Mouse (Mus musculus): ENCODE data around the gene Otud7b. TPM values are rescaled to one million over a fixed set of nuclear protein-coding genes. Genes with fewer than 3 reads are reported as not detected.

Gene Otud7b
- polyA plus RNA-seq, 1 experiment from 2014 or later, result 13.9 TPM

GRCm38 (mm10) chr3:96181510-96182381 lies 77.4 kb downstream of the Otud7b start:
- WGBS, result 29% methylated on average over 12 of the region's 12 CpGs
- ATAC-seq (ENCODE audit: insufficient number of reproducible peaks, insufficient read depth, low FRiP score, low read depth), result no peak
- Histone ChIP-seq H3K4me1 (ENCODE audit: control insufficient read depth, insufficient read depth, low read length) (peaks cover 17% of the 10 kb centered on the region; the same call in 1 of the 2 replicates), H3K27ac (ENCODE audit: low read length) (no peak overlapping the region; the same call in 1 of the 2 replicates), H3K9ac (replicated peaks; ENCODE audit: low read depth, low read length) (peak overlapping the region; percentile 52; the same call in 1 of the 2 replicates), H3K36me3 (ENCODE audit: control insufficient read depth, insufficient read depth, low read length) (peaks cover 12% of the 10 kb centered on the region), H3K4me3 (ENCODE audit: low read depth, low read length) (peak overlapping the region; percentile 50), H3K27me3 (ENCODE audit: control insufficient read depth, insufficient read depth, low read length) (no peaks in the 10 kb centered on the region), H3K4me2 (replicated peaks; ENCODE audit: low read depth, low read length) (peak overlapping the region; percentile 76), H3K9me3 (ENCODE audit: control insufficient read depth, low read depth, low read length) (no peaks in the 10 kb centered on the region)

- peaks cover 17% of the 10 kb centered on the region; the same call in 1 of the 2 replicates for H3K4me1 ChIP-seq (ENCODE audit: control insufficient read depth, insufficient read depth, low read length)
- H3K36me3 ChIP-seq (ENCODE audit: control insufficient read depth, insufficient read depth, low read length), result peaks cover 13% of the 10 kb centered on the region
- peak overlapping the region; percentile 76 for H3K4me2 ChIP-seq (replicated peaks; ENCODE audit: low read depth, low read length)
- H3K9ac ChIP-seq (replicated peaks; ENCODE audit: low read depth, low read length), result no peak overlapping the region
- ATAC-seq (ENCODE audit: insufficient number of reproducible peaks, insufficient read depth, low FRiP score, low read depth), result no peak
- WGBS, result 14% methylated on average over 4 of the region's 4 CpGs
- H3K27ac ChIP-seq (ENCODE audit: low read length), result no peak overlapping the region
- peak overlapping the region; percentile 50; the same call in 1 of the 2 replicates for H3K4me3 ChIP-seq (ENCODE audit: low read depth, low read length)
- H3K9me3 ChIP-seq (ENCODE audit: control insufficient read depth, low read depth, low read length), result no peaks in the 10 kb centered on the region
- H3K27me3 ChIP-seq (ENCODE audit: control insufficient read depth, insufficient read depth, low read length), result no peaks in the 10 kb centered on the region
Measured at GRCm38 (mm10) chr3:96182382-96182776, 78.1 kb downstream of the Otud7b start.

- Histone ChIP-seq H3K4me2 (replicated peaks; ENCODE audit: low read depth, low read length) (no peak overlapping the region), H3K27me3 (ENCODE audit: control insufficient read depth, insufficient read depth, low read length) (no peaks in the 10 kb centered on the region), H3K36me3 (ENCODE audit: control insufficient read depth, insufficient read depth, low read length) (no peaks in the 10 kb centered on the region; the same call in 1 of the 2 replicates), H3K4me1 (ENCODE audit: control insufficient read depth, insufficient read depth, low read length) (peaks cover 4% of the 10 kb centered on the region; the same call in 1 of the 2 replicates), H3K27ac (ENCODE audit: low read length) (no peak overlapping the region), H3K9me3 (ENCODE audit: control insufficient read depth, low read depth, low read length) (no peaks in the 10 kb centered on the region), H3K4me3 (ENCODE audit: low read depth, low read length) (no peak overlapping the region), H3K9ac (replicated peaks; ENCODE audit: low read depth, low read length) (no peak overlapping the region)
- ATAC-seq (ENCODE audit: insufficient number of reproducible peaks, insufficient read depth, low FRiP score, low read depth), result no peak
- WGBS, result 65% methylated on average over 12 of the region's 12 CpGs
Measured at GRCm38 (mm10) chr3:96192977-96193376, 88.7 kb downstream of the Otud7b start.

DNA sequence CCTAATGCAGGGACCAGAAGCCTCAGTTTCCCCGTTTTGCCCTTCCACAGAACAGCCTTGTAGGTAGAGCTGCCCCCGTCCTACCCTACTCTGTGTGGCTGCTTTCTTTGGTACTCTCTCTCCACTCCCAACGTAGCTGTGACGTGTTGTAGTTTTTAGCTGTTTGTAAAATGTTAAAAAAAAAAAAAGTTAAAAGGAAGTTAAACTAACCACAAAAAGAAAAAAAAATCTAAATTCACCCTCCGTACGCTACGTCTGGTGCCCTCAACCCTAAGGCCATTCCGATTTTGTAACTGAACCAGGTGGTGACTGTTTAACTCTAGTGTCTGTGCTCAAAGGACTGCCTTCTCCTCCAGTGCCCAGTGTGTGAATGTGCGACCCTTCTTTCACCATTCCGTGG lies 90.6 kb downstream of the Otud7b start:
- no peak overlapping the region for H3K4me2 ChIP-seq (replicated peaks; ENCODE audit: low read depth, low read length)
- peaks cover 4% of the 10 kb centered on the region; the same call in 1 of the 2 replicates for H3K4me1 ChIP-seq (ENCODE audit: control insufficient read depth, insufficient read depth, low read length)
- H3K4me3 ChIP-seq (ENCODE audit: low read depth, low read length), result no peak overlapping the region
- no peak for ATAC-seq (ENCODE audit: insufficient number of reproducible peaks, insufficient read depth, low FRiP score, low read depth)
- WGBS, result 86% methylated on average over 10 of the region's 10 CpGs
- no peaks in the 10 kb centered on the region for H3K27me3 ChIP-seq (ENCODE audit: control insufficient read depth, insufficient read depth, low read length)
- H3K9me3 ChIP-seq (ENCODE audit: control insufficient read depth, low read depth, low read length), result no peaks in the 10 kb centered on the region
- H3K36me3 ChIP-seq (ENCODE audit: control insufficient read depth, insufficient read depth, low read length), result no peaks in the 10 kb centered on the region; the same call in 1 of the 2 replicates
- H3K27ac ChIP-seq (ENCODE audit: low read length), result no peak overlapping the region
- H3K9ac ChIP-seq (replicated peaks; ENCODE audit: low read depth, low read length), result no peak overlapping the region

GRCm38 (mm10) chr3:96195616-96196313 lies 91.4 kb downstream of the Otud7b start:
- 89% methylated on average over 11 of the region's 11 CpGs for WGBS
- no peak overlapping the region for H3K4me3 ChIP-seq (ENCODE audit: low read depth, low read length)
- no peaks in the 10 kb centered on the region for H3K9me3 ChIP-seq (ENCODE audit: control insufficient read depth, low read depth, low read length)
- ATAC-seq (ENCODE audit: insufficient number of reproducible peaks, insufficient read depth, low FRiP score, low read depth), result no peak
- no peak overlapping the region for H3K9ac ChIP-seq (replicated peaks; ENCODE audit: low read depth, low read length)
- H3K27me3 ChIP-seq (ENCODE audit: control insufficient read depth, insufficient read depth, low read length), result no peaks in the 10 kb centered on the region
- no peak overlapping the region for H3K27ac ChIP-seq (ENCODE audit: low read length)
- no peak overlapping the region for H3K4me2 ChIP-seq (replicated peaks; ENCODE audit: low read depth, low read length)
- H3K36me3 ChIP-seq (ENCODE audit: control insufficient read depth, insufficient read depth, low read length), result no peaks in the 10 kb centered on the region; the same call in 1 of the 2 replicates
- H3K4me1 ChIP-seq (ENCODE audit: control insufficient read depth, insufficient read depth, low read length), result peaks cover 4% of the 10 kb centered on the region; the same call in 1 of the 2 replicates

DNA sequence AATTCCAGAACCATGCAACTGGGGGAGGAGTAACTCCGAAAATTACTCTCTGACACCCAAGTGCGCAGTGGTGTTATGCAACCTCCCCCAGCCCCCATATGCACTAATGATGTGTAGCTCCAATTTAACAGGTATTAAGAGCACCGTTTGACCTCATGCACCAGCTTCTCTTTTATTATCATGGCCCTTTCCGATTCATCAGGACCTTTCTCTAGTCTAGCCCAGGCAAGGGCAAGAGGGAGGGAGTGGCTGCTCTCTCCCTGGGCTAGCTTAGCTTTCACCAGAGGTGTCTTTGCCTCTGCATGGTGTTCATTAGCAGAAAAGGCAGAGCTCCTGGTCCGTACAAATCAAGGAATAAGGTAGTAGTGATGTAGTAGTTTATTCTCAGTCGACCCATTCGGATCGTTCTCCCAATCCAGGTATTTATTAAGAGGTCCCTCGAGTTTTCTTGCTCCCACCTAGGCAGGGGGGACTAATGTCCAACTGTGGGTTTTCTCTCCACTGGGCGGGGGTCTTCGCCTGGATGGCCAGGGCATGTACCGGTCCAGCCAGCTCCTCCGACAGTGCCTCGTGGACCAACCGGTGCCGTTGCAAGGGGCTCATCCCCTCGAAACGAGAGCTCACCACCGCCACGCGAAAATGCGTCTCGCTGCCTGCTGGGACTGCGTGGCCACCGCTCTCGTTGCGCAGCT lies 92.3 kb downstream of the Otud7b start:
- H3K36me3 ChIP-seq (ENCODE audit: control insufficient read depth, insufficient read depth, low read length), result no peaks in the 10 kb centered on the region; the same call in 1 of the 2 replicates
- H3K9ac ChIP-seq (replicated peaks; ENCODE audit: low read depth, low read length), result peak overlapping the region; percentile 53
- H3K4me3 ChIP-seq (ENCODE audit: low read depth, low read length), result peak overlapping the region; percentile 52
- no peaks in the 10 kb centered on the region for H3K9me3 ChIP-seq (ENCODE audit: control insufficient read depth, low read depth, low read length)
- H3K4me2 ChIP-seq (replicated peaks; ENCODE audit: low read depth, low read length), result peak overlapping the region; percentile 98
- H3K27me3 ChIP-seq (ENCODE audit: control insufficient read depth, insufficient read depth, low read length), result no peaks in the 10 kb centered on the region
- no peak for ATAC-seq (ENCODE audit: insufficient number of reproducible peaks, insufficient read depth, low FRiP score, low read depth)
- H3K27ac ChIP-seq (ENCODE audit: low read length), result peak overlapping the region; percentile 86
- peaks cover 4% of the 10 kb centered on the region; the same call in 1 of the 2 replicates for H3K4me1 ChIP-seq (ENCODE audit: control insufficient read depth, insufficient read depth, low read length)
- 16% methylated on average over 27 of the region's 27 CpGs for WGBS

- Histone ChIP-seq H3K27me3 (ENCODE audit: control insufficient read depth, insufficient read depth, low read length) (no peaks in the 10 kb centered on the region), H3K9ac (replicated peaks; ENCODE audit: low read depth, low read length) (peak overlapping the region; percentile 53), H3K4me2 (replicated peaks; ENCODE audit: low read depth, low read length) (peak overlapping the region; percentile 98), H3K4me1 (ENCODE audit: control insufficient read depth, insufficient read depth, low read length) (peaks cover 4% of the 10 kb centered on the region; the same call in 1 of the 2 replicates), H3K4me3 (ENCODE audit: low read depth, low read length) (peak overlapping the region; percentile 52), H3K27ac (ENCODE audit: low read length) (peak overlapping the region; percentile 86), H3K36me3 (ENCODE audit: control insufficient read depth, insufficient read depth, low read length) (no peaks in the 10 kb centered on the region; the same call in 1 of the 2 replicates), H3K9me3 (ENCODE audit: control insufficient read depth, low read depth, low read length) (no peaks in the 10 kb centered on the region)
- ATAC-seq (ENCODE audit: insufficient number of reproducible peaks, insufficient read depth, low FRiP score, low read depth), result peak; percentile 88
- WGBS, result under 1% methylated on average over 50 of the region's 50 CpGs
Measured at GRCm38 (mm10) chr3:96197129-96197749, 92.9 kb downstream of the Otud7b start.

Data from stomach, embryonic 14.5 days (tissue).